Mouse (Mus musculus): ENCODE data around the gene Adgrl2. TPM values are rescaled to one million over a fixed set of nuclear protein-coding genes. Genes with fewer than 3 reads are reported as not detected.
A peak's percentile ranks its signal among the peaks of the same experiment; 100 is the strongest.

Adgrl2 gene
- polyA plus RNA-seq, 1 experiment from 2014 or later = 128 TPM

GRCm38 (mm10) chr3:148971893-148972596 is 18.3 kb downstream of the Adgrl2 start:
- WGBS = 67% methylated on average over 11 of the region's 11 CpGs
- Histone ChIP-seq H3K36me3 (no peaks in the 10 kb centered on the region), H3K9me3 (no peaks in the 10 kb centered on the region), H3K4me1 (peaks cover 41% of the 10 kb centered on the region), H3K9ac (no peak overlapping the region), H3K4me2 (no peak overlapping the region), H3K4me3 (no peak overlapping the region), H3K27me3 (no peaks in the 10 kb centered on the region), H3K27ac (no peak overlapping the region)
- ATAC-seq (ENCODE audit: insufficient number of reproducible peaks, insufficient read depth, low FRiP score, low TSS enrichment, low read depth) = no peak

DNA sequence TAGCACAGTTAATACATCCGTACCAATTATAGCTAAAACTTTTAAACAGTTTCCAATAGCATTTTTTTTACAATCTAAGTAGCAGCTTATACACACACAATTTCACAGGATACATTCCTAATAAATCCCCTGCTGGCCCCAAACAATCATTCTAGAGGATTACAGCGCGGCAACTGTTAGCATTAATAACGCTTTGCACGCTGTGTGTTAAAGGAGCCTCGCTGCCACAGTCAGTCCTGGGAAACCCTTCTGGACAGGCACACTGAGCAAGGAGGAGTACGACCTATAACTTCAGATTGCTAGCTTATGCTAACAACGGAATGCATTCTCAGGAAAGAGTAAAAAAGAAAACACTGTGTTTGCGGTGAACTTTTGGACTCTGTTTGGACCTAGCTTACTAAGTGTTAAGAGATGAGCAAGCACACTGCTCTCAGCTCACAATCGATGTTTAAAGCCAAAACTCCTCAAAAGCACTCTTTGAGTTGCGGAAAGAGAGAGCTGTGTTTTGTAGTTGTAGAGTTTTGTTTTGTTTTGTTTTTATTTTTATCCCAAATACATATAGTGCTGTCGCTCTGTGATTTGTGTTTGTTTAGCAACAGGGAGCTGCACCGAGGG is 25.3 kb downstream of the Adgrl2 start:
- no peak for ATAC-seq (ENCODE audit: insufficient number of reproducible peaks, insufficient read depth, low FRiP score, low TSS enrichment, low read depth)
- H3K27ac ChIP-seq = no peak overlapping the region
- WGBS = 74% methylated on average over 13 of the region's 13 CpGs
- H3K4me3 ChIP-seq = no peak overlapping the region
- H3K4me1 ChIP-seq = peaks cover 57% of the 10 kb centered on the region
- no peak overlapping the region for H3K9ac ChIP-seq
- H3K9me3 ChIP-seq = no peaks in the 10 kb centered on the region
- no peak overlapping the region for H3K4me2 ChIP-seq
- H3K27me3 ChIP-seq = no peaks in the 10 kb centered on the region
- H3K36me3 ChIP-seq = peaks cover 5% of the 10 kb centered on the region; the same call in 1 of the 2 replicates

DNA sequence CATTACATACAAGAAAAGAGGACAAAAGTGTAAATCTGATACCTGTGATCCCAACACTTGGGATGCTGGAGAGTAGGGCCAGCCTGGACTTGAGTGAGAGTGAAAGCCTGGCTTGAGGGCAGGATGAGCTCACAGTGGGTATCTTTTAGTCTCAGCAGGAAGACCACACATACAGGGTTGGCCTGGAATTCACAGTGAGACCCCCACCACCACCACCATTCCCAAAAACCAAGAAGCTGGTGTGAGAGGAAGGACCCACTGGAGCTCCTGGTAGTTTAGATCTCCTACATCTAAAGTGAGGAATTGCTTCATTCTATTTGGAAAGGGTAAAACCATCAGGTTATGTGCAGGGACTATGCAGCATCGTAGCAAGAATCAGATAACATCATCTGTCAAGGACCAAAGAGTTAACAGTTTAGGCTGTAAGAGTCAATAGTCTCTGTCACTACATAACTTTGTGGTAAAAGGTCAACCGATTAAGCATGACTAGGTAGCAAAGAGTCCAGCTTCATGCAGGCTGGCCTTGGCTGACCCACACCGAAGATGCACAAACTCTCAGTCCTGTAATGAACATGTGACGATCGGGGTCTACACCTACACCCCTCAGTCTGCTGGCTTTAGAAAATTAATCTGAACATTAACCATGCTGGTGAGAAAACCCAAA is 26.8 kb downstream of the Adgrl2 start:
- peaks cover 63% of the 10 kb centered on the region for H3K4me1 ChIP-seq

DNA sequence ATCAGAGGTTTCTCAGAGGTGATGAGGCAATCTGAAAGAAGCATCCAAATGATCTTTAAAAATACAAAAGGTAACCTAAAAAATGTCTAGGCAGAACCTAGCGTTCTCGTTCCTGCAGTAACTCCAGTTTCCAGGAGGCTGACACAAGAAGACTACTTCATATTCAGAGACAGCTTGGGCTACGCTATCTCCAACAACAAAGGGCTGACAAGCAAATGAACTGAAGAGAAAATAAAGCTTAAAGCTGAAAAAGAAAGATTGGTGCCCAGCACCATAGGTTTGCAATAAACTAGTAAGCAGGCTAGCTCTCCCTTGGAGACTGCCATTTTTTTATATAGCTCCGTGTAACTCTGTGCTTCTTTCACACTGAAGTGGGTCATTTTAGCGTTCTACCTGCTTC is 28.7 kb downstream of the Adgrl2 start:
- no peak for ATAC-seq (ENCODE audit: insufficient number of reproducible peaks, insufficient read depth, low FRiP score, low TSS enrichment, low read depth)
- no peaks in the 10 kb centered on the region for H3K27me3 ChIP-seq
- H3K27ac ChIP-seq = no peak overlapping the region
- no peak overlapping the region for H3K4me2 ChIP-seq
- no peak overlapping the region for H3K4me3 ChIP-seq
- H3K9me3 ChIP-seq = no peaks in the 10 kb centered on the region
- H3K4me1 ChIP-seq = peaks cover 69% of the 10 kb centered on the region
- H3K36me3 ChIP-seq = peaks cover 5% of the 10 kb centered on the region; the same call in 1 of the 2 replicates
- H3K9ac ChIP-seq = no peak overlapping the region
- WGBS = 75% methylated on average over 5 of the region's 5 CpGs

More for the DNA sequence above, 26.8 kb downstream of the Adgrl2 start:
- H3K9me3 ChIP-seq = no peaks in the 10 kb centered on the region
- H3K27me3 ChIP-seq = no peaks in the 10 kb centered on the region
- no peak overlapping the region for H3K9ac ChIP-seq
- H3K4me2 ChIP-seq = no peak overlapping the region
- H3K4me3 ChIP-seq = no peak overlapping the region
- peaks cover 5% of the 10 kb centered on the region; the same call in 1 of the 2 replicates for H3K36me3 ChIP-seq
- H3K27ac ChIP-seq = no peak overlapping the region
- no peak for ATAC-seq (ENCODE audit: insufficient number of reproducible peaks, insufficient read depth, low FRiP score, low TSS enrichment, low read depth)
- 85% methylated on average over 5 of the region's 5 CpGs for WGBS

GRCm38 (mm10) chr3:148960751-148961289 is 29.5 kb downstream of the Adgrl2 start:
- Histone ChIP-seq H3K4me3 (no peak overlapping the region), H3K4me2 (0 out of 2 replicates have a peak overlapping the region, but pooled peaks have one; percentile 1), H3K36me3 (no peaks in the 10 kb centered on the region), H3K27ac (no peak overlapping the region), H3K27me3 (no peaks in the 10 kb centered on the region), H3K9me3 (no peaks in the 10 kb centered on the region), H3K9ac (no peak overlapping the region), H3K4me1 (peaks cover 67% of the 10 kb centered on the region)
- no peak for ATAC-seq (ENCODE audit: insufficient number of reproducible peaks, insufficient read depth, low FRiP score, low TSS enrichment, low read depth)
- WGBS = 55% methylated on average over 9 of the region's 9 CpGs

GRCm38 (mm10) chr3:148960215-148960614 is 30.1 kb downstream of the Adgrl2 start:
- no peak overlapping the region for H3K9ac ChIP-seq
- H3K27me3 ChIP-seq = no peaks in the 10 kb centered on the region
- peaks cover 69% of the 10 kb centered on the region for H3K4me1 ChIP-seq
- H3K27ac ChIP-seq = no peak overlapping the region
- H3K4me3 ChIP-seq = no peak overlapping the region
- WGBS = 79% methylated on average over 10 of the region's 10 CpGs
- no peaks in the 10 kb centered on the region for H3K9me3 ChIP-seq
- no peaks in the 10 kb centered on the region for H3K36me3 ChIP-seq
- 0 out of 2 replicates have a peak overlapping the region, but pooled peaks have one; percentile 55 for H3K4me2 ChIP-seq
- no peak for ATAC-seq (ENCODE audit: insufficient number of reproducible peaks, insufficient read depth, low FRiP score, low TSS enrichment, low read depth)

- Histone ChIP-seq H3K9ac (peak overlapping the region; percentile 44; the same call in 1 of the 2 replicates), H3K27me3 (no peaks in the 10 kb centered on the region), H3K36me3 (no peaks in the 10 kb centered on the region), H3K9me3 (no peaks in the 10 kb centered on the region), H3K4me1 (peaks cover 66% of the 10 kb centered on the region), H3K27ac (0 out of 2 replicates have a peak overlapping the region, but pooled peaks have one; percentile 16), H3K4me2 (peak overlapping the region; percentile 55), H3K4me3 (peak overlapping the region; percentile 27)
- 13% methylated on average over 15 of the region's 15 CpGs for WGBS
- no peak for ATAC-seq (ENCODE audit: insufficient number of reproducible peaks, insufficient read depth, low FRiP score, low TSS enrichment, low read depth)
Measured at GRCm38 (mm10) chr3:148959327-148960025, 30.9 kb downstream of the Adgrl2 start.

GRCm38 (mm10) chr3:148958714-148959113 is 31.6 kb downstream of the Adgrl2 start:
- no peak overlapping the region for H3K9ac ChIP-seq
- no peaks in the 10 kb centered on the region for H3K27me3 ChIP-seq
- 78% methylated on average over 5 of the region's 5 CpGs for WGBS
- H3K36me3 ChIP-seq = no peaks in the 10 kb centered on the region
- H3K4me3 ChIP-seq = no peak overlapping the region
- no peak overlapping the region for H3K27ac ChIP-seq
- no peaks in the 10 kb centered on the region for H3K9me3 ChIP-seq
- no peak for ATAC-seq (ENCODE audit: insufficient number of reproducible peaks, insufficient read depth, low FRiP score, low TSS enrichment, low read depth)
- peaks cover 66% of the 10 kb centered on the region for H3K4me1 ChIP-seq
- H3K4me2 ChIP-seq = 0 out of 2 replicates have a peak overlapping the region, but pooled peaks have one; percentile 55

DNA sequence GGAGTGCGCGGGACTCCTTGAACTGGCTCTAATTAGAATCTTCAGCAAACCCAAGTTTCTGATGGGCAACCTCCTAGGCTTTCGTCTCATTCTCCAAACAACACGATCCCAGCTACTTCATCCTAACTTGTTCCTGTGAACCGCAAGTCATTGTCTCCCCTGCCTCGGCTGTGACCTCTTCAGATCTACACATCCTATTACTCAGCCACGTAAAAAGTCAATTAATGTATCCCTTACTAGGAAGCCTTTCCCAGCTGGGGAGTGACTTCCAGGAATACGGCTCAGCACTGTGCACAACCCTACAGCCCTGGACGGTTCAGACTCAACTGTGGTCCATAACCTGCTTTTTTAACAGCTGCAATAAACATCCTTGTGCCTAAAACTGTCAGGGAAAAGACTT is 32.2 kb downstream of the Adgrl2 start:
- Histone ChIP-seq H3K9ac (no peak overlapping the region), H3K4me2 (no peak overlapping the region), H3K27ac (no peak overlapping the region), H3K27me3 (no peaks in the 10 kb centered on the region), H3K9me3 (no peaks in the 10 kb centered on the region), H3K4me1 (peaks cover 63% of the 10 kb centered on the region), H3K4me3 (no peak overlapping the region), H3K36me3 (no peaks in the 10 kb centered on the region)
- no peak for ATAC-seq (ENCODE audit: insufficient number of reproducible peaks, insufficient read depth, low FRiP score, low TSS enrichment, low read depth)
- 49% methylated on average over 9 of the region's 9 CpGs for whole genome bisulfite sequencing

GRCm38 (mm10) chr3:148956887-148957286 is 33.5 kb downstream of the Adgrl2 start:
- Histone ChIP-seq H3K4me3 (no peak overlapping the region), H3K27ac (peak overlapping the region; percentile 39), H3K27me3 (no peaks in the 10 kb centered on the region), H3K4me2 (peak overlapping the region; percentile 5; the same call in 1 of the 2 replicates), H3K9me3 (no peaks in the 10 kb centered on the region), H3K4me1 (peaks cover 58% of the 10 kb centered on the region), H3K9ac (no peak overlapping the region), H3K36me3 (peaks cover 13% of the 10 kb centered on the region)
- no peak for ATAC-seq (ENCODE audit: insufficient number of reproducible peaks, insufficient read depth, low FRiP score, low TSS enrichment, low read depth)
- WGBS = 46% methylated on average over 7 of the region's 7 CpGs

DNA sequence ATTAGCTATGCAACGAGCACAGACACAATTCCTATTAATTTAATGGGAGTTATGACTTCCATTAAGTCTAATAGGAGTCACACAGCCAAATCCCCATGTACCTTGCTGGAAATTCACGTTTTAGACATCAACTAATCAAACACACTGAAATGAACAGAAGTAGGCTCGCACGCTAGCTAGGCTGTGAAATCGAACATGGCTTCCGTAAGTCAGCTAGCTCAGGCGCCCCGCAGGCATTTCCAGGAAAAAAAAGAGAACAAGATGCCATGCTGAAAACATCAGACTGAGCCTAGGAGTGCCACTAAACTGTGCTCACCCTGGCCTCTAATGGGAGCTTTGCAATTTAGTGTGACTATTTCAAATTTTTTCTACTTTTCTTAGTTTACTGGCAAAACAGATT is 40.6 kb downstream of the Adgrl2 start:
- WGBS = 49% methylated on average over 8 of the region's 8 CpGs
- no peaks in the 10 kb centered on the region for H3K27me3 ChIP-seq
- no peak overlapping the region for H3K27ac ChIP-seq
- H3K4me2 ChIP-seq = no peak overlapping the region
- ATAC-seq (ENCODE audit: insufficient number of reproducible peaks, insufficient read depth, low FRiP score, low TSS enrichment, low read depth) = no peak
- H3K4me3 ChIP-seq = no peak overlapping the region
- peaks cover 24% of the 10 kb centered on the region for H3K4me1 ChIP-seq
- H3K9me3 ChIP-seq = no peaks in the 10 kb centered on the region
- peaks cover 16% of the 10 kb centered on the region for H3K36me3 ChIP-seq
- H3K9ac ChIP-seq = no peak overlapping the region
